Mouse (Mus musculus): Measurements from ENCODE around the gene Ush1g.

Gene Ush1g

DNA sequence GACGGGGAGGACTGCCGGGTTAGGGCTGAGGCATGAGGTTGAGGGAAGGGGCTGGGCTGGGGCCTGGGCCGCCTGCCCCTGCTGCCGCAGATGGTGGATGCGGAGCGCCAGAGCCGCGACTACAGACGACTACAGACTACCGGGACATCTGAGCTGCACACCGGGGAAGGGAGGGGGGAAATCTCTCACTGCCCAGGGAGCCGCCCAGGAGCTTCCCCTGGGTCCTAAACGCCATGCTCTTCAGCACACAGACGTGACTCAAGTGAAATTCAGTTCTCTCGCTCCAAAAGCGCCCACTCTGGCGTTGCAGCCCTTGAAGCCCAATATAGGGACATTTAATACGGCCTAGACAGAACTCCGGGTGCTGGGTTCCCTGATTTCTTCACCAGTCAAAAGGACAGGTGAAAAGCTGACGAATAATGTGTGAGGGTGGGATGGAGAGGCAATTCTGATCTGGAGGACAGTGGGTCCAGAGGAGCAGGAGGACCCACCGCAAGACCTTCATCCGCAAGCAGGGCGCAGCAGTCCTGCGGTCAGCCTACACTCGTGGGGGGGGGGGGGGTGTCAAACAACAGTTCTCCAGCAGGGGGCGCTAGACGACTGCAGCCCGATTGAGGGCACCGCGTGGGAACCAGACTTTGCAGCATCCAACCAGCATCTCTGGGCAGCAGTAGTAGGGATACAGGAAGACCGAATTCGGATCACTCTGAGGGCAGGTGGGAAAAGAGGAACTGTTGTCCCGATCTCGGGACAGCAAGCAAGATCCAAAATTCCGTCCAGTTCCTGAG is at the start of gene Ush1g:
Gene Ush1g, minus strand, starts transcription at position 136 of the 788 bp plus-strand sequence.
- CTCF ChIA-PET: interaction anchor here (0.6 to 1.0 kb wide), 3 partner anchors 31 to 153 kb away, joined by 3 to 5 read pairs (median 5); partner anchors contain the start of gene Armc7

DNA sequence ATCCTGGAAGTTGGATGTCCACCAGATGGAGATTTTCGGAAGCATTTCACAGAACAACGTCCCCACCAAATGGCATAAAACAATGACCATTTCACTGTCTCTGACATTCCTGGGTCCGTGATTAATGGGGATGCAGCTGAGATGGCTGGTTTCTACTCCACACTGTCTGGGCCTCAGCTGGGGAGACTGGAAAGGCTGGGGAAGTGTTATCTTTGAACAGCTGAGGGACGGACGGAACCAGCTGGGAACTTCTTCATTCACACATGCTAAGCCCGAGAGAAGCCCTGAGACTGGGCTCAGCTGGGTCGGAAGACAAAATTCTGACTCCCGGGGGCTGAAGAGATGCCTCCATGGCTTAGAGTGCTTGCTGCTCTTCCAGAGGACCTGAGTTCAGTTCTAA is 49.5 kb upstream of the Ush1g start:
- CTCF ChIA-PET: no interaction called here

DNA sequence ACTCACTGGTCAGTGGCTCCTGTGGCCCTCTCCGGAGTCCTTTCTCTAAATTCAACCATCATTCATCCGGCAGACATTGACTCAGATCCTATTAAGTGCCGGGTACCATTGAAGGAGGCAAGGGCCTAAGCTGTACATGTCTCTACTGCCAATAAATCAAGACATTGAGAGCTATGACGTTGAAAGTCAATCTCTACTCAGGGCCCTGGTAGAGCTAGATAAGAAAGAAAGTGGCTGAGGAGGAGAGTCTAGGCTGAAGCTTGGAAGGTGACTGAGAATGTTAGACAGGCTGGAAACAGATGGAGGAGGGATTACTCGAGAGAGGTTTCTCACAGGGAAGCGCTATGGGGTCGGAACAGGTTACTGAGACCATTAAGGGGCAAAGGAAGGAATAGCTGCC is 48.5 kb upstream of the Ush1g start:
- CTCF ChIA-PET: no interaction called here

DNA sequence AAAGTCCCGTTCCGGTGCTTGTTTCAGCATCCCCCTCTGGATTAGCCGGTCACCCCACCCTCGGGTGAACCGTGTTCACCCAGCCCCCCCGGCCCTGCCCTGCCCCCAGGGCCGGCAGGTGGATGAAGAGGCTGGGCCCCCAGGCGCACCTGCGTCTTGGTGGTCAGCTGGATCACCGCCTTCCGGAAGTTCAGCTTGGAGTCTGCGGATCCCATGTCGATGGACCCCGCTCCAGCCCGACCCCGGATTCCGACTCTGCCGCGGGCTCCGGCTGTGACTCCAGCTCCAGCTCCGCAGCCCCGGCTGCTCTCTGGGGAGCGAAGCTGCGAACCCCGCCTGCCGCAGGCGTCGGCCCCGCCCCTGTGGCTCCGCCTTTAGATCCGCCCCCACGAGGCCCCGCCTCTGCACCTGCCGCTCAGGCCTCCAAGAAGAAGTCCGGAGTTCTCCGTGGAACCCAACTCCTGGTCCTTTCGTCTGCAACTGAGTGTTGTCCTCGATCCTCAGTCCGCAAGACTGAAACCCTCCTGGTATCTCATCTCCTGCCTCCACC is 45.6 kb upstream of the Ush1g start, which contains the start of gene Hid1:
Gene Hid1, minus strand, starts transcription at position 362 of the 550 bp plus-strand sequence.
- CTCF ChIA-PET: interaction anchor here (0.7 kb wide), 1 partner anchor 237 kb away, joined by 16 read pairs; no protein-coding TSS in a partner anchor

- CTCF ChIA-PET: interaction anchor here (0.6 to 1.1 kb wide), 3 partner anchors 9 to 648 kb away, joined by 3 to 4 read pairs (median 3); no protein-coding TSS in a partner anchor
Observed at GRCm38 (mm10) chr11:115366706-115367394, 45.0 kb upstream of the Ush1g start.

DNA sequence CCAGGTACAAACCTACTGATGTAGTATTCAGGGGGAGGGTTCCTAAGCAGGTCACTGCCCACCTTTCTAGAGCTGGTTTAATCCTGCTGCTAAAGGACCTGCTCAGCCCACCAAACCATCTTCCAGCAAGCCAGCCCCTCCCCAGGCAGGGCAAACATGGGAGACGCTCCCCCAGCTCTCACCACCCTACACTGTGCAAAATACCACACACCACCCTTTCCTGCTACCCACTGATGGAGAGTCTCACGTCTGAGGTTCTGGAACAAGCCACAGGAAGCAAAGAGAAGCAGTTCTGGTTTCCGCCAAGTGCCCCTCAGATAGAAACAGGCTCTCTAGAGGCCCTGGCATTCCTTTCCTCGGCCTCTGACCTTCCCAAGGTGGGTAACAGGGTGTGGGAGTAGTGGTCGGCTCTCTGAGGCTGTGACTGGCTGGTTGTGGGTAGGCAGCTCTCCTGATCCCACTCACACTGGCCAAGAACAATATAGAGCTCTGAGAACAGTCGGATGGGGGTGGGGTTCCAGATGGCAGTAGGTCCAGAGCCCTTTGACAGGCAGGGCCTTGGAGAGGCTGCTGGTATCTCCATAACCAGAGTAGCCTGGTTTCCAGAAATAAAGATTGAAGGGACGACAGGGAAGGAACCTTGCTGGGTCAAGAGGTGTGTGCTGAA is 44.3 kb upstream of the Ush1g start:
- CTCF ChIA-PET: interaction anchor here (0.6 to 1.1 kb wide), 2 partner anchors 8 to 13 kb away, joined by 3 to 4 read pairs; no protein-coding TSS in a partner anchor

GRCm38 (mm10) chr11:115364136-115364535 is 42.3 kb upstream of the Ush1g start:
- CTCF ChIA-PET: no interaction called here

- CTCF ChIA-PET: no interaction called here
Observed at GRCm38 (mm10) chr11:115359726-115360125, 37.9 kb upstream of the Ush1g start.

DNA sequence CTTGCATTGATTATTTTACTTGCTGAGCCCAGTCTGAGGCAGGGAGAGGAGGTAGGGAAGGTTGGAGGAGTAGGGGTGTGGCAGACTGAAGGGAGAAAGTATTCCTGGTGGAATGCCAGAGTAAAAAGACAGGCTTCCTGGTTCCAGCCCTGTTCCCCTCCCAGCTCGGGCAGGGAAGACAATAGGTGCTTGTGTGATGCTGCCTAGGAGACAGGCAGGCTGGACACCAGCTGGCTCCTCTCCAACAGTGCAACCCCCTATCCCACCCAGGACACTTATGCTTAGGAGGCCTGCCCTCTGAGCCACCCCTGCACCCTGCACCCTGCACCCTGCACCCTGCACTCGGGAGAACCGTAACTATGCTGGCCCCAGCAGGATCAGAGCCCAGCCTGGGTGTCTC is 37.5 kb upstream of the Ush1g start:
- CTCF ChIA-PET: no interaction called here

- CTCF ChIA-PET: interaction anchor here (0.6 to 1.2 kb wide), 2 partner anchors 8 to 47 kb away, joined by 3 to 7 read pairs; no protein-coding TSS in a partner anchor
Observed at GRCm38 (mm10) chr11:115358468-115358867, 36.6 kb upstream of the Ush1g start.

GRCm38 (mm10) chr11:115354183-115354582 is 32.3 kb upstream of the Ush1g start:
- CTCF ChIA-PET: interaction anchor here (0.6 to 1.3 kb wide), 5 partner anchors 12 to 568 kb away, joined by 4 to 5 read pairs (median 4); no protein-coding TSS in a partner anchor

- CTCF ChIA-PET: interaction anchor here (0.5 to 1.3 kb wide), 4 partner anchors 13 to 159 kb away, joined by 3 to 10 read pairs (median 4); no protein-coding TSS in a partner anchor
Observed at GRCm38 (mm10) chr11:115353375-115353774, 31.5 kb upstream of the Ush1g start.

- CTCF ChIA-PET: interaction anchor here (0.6 kb wide), 1 partner anchor 94 kb away, joined by 3 read pairs; no protein-coding TSS in a partner anchor
Observed at GRCm38 (mm10) chr11:115349976-115350375, 28.1 kb upstream of the Ush1g start.

- CTCF ChIA-PET: interaction anchor here (0.7 kb wide), 1 partner anchor 14 kb away, joined by 3 read pairs; the partner anchor contains the start of gene Otop3
Observed at GRCm38 (mm10) chr11:115348681-115349248, 26.9 kb upstream of the Ush1g start.

DNA sequence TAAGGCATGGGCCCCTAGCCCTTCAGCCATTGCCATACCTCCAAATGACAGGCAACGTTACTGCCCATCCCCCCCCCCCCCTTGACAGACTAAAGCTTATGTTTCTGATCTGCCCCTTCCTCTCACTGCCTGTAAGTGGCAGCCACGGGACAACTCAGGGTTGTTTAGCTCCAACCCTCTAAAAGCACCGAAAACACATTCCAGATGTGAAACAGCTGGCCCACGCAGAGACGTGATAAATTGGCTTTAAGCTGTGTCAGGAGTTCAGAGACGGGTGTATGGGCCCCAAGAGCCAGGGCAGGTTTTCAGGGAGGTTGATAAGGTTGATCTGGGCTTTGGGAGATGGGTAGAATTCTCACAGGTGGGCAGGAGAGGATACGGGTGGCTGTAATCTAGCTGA is 23.7 kb upstream of the Ush1g start:
- CTCF ChIA-PET: no interaction called here

DNA sequence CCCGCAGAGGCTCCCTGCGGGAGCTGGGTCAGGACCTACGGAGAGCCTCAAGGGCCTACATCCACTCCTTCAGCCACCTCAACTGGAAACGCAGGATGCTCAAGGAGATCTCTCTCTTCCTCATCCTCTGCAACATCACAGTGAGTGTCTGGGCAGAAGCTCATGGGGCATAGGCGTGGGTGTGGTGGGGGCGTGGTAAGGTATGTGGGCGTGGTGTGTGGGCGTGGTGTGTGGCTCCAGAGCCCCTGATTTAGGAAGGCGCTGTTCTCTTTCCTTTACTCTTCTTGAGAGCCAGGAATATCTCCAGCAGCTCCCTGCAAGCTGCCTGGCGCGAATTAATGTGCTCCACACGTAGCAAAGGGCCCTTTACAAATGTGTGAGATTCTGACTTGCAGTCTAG is 23.1 kb upstream of the Ush1g start:
- CTCF ChIA-PET: no interaction called here

- CTCF ChIA-PET: no interaction called here
Observed at GRCm38 (mm10) chr11:115341866-115342265, 20.0 kb upstream of the Ush1g start.

- CTCF ChIA-PET: no interaction called here
Observed at GRCm38 (mm10) chr11:115341246-115341645, 19.4 kb upstream of the Ush1g start.

- CTCF ChIA-PET: interaction anchor here (0.6 kb wide), 1 partner anchor 40 kb away, joined by 9 read pairs; no protein-coding TSS in a partner anchor
Observed at GRCm38 (mm10) chr11:115337826-115338225, 16.0 kb upstream of the Ush1g start.

- CTCF ChIA-PET: interaction anchor here (0.6 kb wide), 1 partner anchor 39 kb away, joined by 9 read pairs; no protein-coding TSS in a partner anchor
Observed at GRCm38 (mm10) chr11:115337350-115337749, 15.5 kb upstream of the Ush1g start.

- CTCF ChIA-PET: interaction anchor here (0.7 to 0.8 kb wide), 2 partner anchors 23 to 1682 kb away, joined by 3 to 6 read pairs; no protein-coding TSS in a partner anchor
Observed at GRCm38 (mm10) chr11:115336115-115336514, 14.3 kb upstream of the Ush1g start.

Measured in spleen, embryonic (tissue).